Mouse (Mus musculus): ENCODE results near the gene Foxo3. TPM values are rescaled to one million over a fixed set of nuclear protein-coding genes. Genes with fewer than 3 reads are reported as not detected.

Foxo3 gene
- polyA plus RNA-seq, 2 experiments: 10.8 to 16.6 TPM

DNA sequence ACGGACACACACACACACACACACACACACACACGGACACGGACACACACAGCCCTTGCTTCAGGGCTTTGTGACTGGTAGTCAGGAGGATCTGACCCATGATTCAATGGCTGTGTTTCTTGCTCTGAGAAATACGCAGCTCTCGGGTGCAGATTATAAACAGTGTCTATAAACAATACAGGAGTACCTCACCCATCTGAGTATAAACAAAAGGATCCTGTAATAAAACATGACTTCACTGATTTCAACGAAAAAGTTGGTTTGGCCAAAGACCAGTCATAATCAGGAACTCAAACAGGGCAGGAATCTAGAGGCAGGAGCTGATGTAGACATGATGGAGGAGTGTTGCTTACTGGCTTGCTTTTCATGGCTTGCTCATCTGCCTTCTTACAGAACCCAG is 34.1 kb downstream of the Foxo3 start:
- ATAC-seq (ENCODE audit: low FRiP score, low read depth) (no peak), DNase-seq (ENCODE audit: low spot score) (no peak)
- no peak overlapping the region for H3K4me3 ChIP-seq (replicated peaks; ENCODE audit: low read length)
- TF ChIP-seq POLR2A (IDR thresholded peaks at IDR 0.05; ENCODE audit: borderline replicate concordance, extremely low read depth, insufficient read depth, insufficient read length): no peak
- no peaks in the 10 kb centered on the region for H3K27me3 ChIP-seq (ENCODE audit: control insufficient read depth, insufficient read depth, low read length)
- H3K9ac ChIP-seq (ENCODE audit: low read depth, low read length, severe bottlenecking): no peak overlapping the region
- H3K36me3 ChIP-seq (ENCODE audit: control insufficient read depth, insufficient read depth, low read length): no peaks in the 10 kb centered on the region
- H3K27ac ChIP-seq (replicated peaks; ENCODE audit: low read depth, low read length): no peak overlapping the region
- 83% methylated on average over 6 of the region's 6 CpGs for WGBS
- no peaks in the 10 kb centered on the region for H3K9me3 ChIP-seq (ENCODE audit: control insufficient read depth, low read length)
- peaks cover 42% of the 10 kb centered on the region for H3K4me1 ChIP-seq (ENCODE audit: control insufficient read depth, insufficient read depth, low read length)
- no peak overlapping the region for H3K4me2 ChIP-seq (replicated peaks; ENCODE audit: low read depth, low read length, severe bottlenecking)

DNA sequence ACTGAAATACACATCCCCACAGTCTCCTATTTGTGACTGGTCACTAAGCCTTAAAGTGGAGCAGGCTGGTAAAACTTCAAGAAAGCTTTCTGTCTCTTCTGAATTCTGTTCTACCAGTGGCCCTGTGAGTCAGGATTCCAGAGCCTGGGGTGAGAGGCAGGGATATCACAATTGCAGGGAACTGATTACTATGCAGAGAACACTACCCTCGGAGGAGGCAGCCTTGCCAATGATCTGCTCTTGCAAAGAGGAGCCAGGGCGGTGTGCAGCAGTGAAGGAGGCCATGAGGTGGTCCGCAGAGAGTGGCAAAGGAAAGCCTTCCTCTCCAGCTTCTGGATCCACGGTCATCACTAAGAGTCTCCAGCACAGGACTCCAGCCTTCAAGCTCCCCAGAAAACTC is 34.8 kb downstream of the Foxo3 start:
- DNase-seq (ENCODE audit: low spot score) (no peak), ATAC-seq (ENCODE audit: low FRiP score, low read depth) (no peak)
- Histone ChIP-seq H3K9me3 (ENCODE audit: control insufficient read depth, low read length) (no peaks in the 10 kb centered on the region), H3K27ac (replicated peaks; ENCODE audit: low read depth, low read length) (no peak overlapping the region), H3K9ac (ENCODE audit: low read depth, low read length, severe bottlenecking) (no peak overlapping the region), H3K4me2 (replicated peaks; ENCODE audit: low read depth, low read length, severe bottlenecking) (no peak overlapping the region), H3K36me3 (ENCODE audit: control insufficient read depth, insufficient read depth, low read length) (no peaks in the 10 kb centered on the region), H3K4me1 (ENCODE audit: control insufficient read depth, insufficient read depth, low read length) (peaks cover 36% of the 10 kb centered on the region), H3K27me3 (ENCODE audit: control insufficient read depth, insufficient read depth, low read length) (no peaks in the 10 kb centered on the region), H3K4me3 (replicated peaks; ENCODE audit: low read length) (no peak overlapping the region)
- WGBS: 75% methylated on average over 4 of the region's 4 CpGs
- TF ChIP-seq POLR2A (IDR thresholded peaks at IDR 0.05; ENCODE audit: borderline replicate concordance, extremely low read depth, insufficient read depth, insufficient read length): no peak

DNA sequence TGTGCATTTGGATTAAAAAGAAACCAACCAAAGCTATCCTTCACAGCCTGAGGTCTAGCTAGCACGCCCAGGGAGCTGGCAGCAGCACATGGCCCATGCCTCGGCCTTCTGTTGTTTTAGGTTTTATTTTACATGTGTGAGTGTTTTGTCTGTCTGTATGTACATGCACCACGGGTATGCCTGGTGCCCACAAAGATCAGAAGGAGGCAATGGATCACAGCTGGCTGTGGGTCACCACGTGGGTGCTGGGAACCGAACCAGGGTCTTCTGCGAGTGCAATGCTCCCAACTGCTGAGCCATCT is 36.8 kb downstream of the Foxo3 start:
- Histone ChIP-seq H3K27ac (replicated peaks; ENCODE audit: low read depth, low read length) (no peak overlapping the region), H3K4me3 (replicated peaks; ENCODE audit: low read length) (no peak overlapping the region), H3K4me2 (replicated peaks; ENCODE audit: low read depth, low read length, severe bottlenecking) (no peak overlapping the region), H3K36me3 (ENCODE audit: control insufficient read depth, insufficient read depth, low read length) (no peaks in the 10 kb centered on the region), H3K9me3 (ENCODE audit: control insufficient read depth, low read length) (no peaks in the 10 kb centered on the region), H3K4me1 (ENCODE audit: control insufficient read depth, insufficient read depth, low read length) (peaks cover 16% of the 10 kb centered on the region), H3K9ac (ENCODE audit: low read depth, low read length, severe bottlenecking) (no peak overlapping the region), H3K27me3 (ENCODE audit: control insufficient read depth, insufficient read depth, low read length) (no peaks in the 10 kb centered on the region)
- no peak for DNase-seq (ENCODE audit: low spot score)
- no peak for ATAC-seq (ENCODE audit: low FRiP score, low read depth)
- no peak for TF ChIP-seq POLR2A (IDR thresholded peaks at IDR 0.05; ENCODE audit: borderline replicate concordance, extremely low read depth, insufficient read depth, insufficient read length)
- WGBS: 91% methylated on average over 6 of the region's 6 CpGs

DNA sequence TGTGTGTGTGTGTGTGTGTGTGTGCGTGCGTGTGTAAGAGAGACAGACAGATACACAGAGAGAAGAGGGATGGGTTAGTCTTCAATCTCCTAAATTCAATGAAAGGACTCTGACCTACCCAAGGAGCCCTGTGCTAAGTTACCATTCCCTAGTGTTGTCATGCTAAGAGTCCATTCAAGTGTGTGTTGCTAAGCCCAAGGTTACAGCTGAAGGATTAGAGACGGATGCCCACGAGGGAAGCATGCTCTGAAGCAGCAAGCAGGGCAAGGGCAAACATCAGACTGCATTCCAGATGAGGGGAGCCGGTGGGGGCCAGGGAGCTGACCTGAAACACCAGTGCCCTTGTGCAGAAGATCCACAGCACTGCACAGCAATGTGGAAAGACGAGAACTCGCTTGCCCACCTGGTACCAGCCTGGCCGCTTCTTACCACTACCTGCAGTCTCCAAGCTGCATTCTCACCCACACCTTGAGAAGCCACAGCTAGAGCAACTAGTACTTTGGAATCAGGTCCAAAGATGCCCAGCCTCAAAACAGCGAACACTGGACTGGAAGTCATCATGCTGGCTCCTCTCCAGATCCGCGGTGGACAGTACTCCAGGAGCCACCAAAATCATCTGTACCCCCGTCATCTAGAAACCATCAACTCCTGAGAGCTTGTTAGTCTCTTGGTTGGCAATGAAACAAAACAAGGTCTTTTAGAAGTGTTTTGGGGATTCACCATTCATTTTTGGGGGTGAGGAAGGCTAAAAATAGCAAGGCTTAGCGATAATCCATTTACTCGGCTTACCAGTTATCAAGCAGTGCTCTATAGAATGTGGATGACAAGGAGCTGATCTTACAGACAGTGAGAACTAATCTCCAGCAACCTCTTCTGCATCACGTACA is 37.4 kb downstream of the Foxo3 start:
- peaks cover 10% of the 10 kb centered on the region for H3K4me1 ChIP-seq (ENCODE audit: control insufficient read depth, insufficient read depth, low read length)
- no peak overlapping the region for H3K4me2 ChIP-seq (replicated peaks; ENCODE audit: low read depth, low read length, severe bottlenecking)
- TF ChIP-seq POLR2A (IDR thresholded peaks at IDR 0.05; ENCODE audit: borderline replicate concordance, extremely low read depth, insufficient read depth, insufficient read length): no peak
- WGBS: 83% methylated on average over 15 of the region's 15 CpGs
- no peak overlapping the region for H3K4me3 ChIP-seq (replicated peaks; ENCODE audit: low read length)
- ATAC-seq (ENCODE audit: low FRiP score, low read depth) (no peak), DNase-seq (ENCODE audit: low spot score) (no peak)
- H3K36me3 ChIP-seq (ENCODE audit: control insufficient read depth, insufficient read depth, low read length): no peaks in the 10 kb centered on the region
- no peak overlapping the region for H3K27ac ChIP-seq (replicated peaks; ENCODE audit: low read depth, low read length)
- no peaks in the 10 kb centered on the region for H3K27me3 ChIP-seq (ENCODE audit: control insufficient read depth, insufficient read depth, low read length)
- no peak overlapping the region for H3K9ac ChIP-seq (ENCODE audit: low read depth, low read length, severe bottlenecking)
- H3K9me3 ChIP-seq (ENCODE audit: control insufficient read depth, low read length): no peaks in the 10 kb centered on the region

DNA sequence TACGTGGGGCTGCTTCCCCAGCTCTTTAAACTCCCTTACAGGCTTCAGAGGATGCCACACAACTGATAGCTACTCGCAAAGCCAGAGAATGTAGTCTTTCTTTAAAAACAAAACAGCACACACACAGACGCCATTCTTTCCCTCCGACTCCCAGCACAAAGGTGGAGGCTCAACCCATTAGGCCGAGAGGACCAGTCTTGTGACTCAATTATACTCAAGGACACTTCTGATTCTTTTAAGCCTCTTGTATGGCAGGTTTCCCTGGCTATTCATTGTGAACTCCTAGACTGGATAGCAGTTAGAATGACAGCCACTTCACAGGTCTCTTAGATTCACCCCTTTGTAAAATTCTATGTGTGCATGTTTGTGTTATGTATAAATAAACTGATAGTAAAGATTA is 38.3 kb downstream of the Foxo3 start:
- DNase-seq (ENCODE audit: low spot score) (no peak), ATAC-seq (ENCODE audit: low FRiP score, low read depth) (no peak)
- no peaks in the 10 kb centered on the region for H3K36me3 ChIP-seq (ENCODE audit: control insufficient read depth, insufficient read depth, low read length)
- no peak overlapping the region for H3K9ac ChIP-seq (ENCODE audit: low read depth, low read length, severe bottlenecking)
- H3K9me3 ChIP-seq (ENCODE audit: control insufficient read depth, low read length): no peaks in the 10 kb centered on the region
- no peak overlapping the region for H3K4me3 ChIP-seq (replicated peaks; ENCODE audit: low read length)
- WGBS: 60% methylated on average over 5 of the region's 5 CpGs
- TF ChIP-seq POLR2A (IDR thresholded peaks at IDR 0.05; ENCODE audit: borderline replicate concordance, extremely low read depth, insufficient read depth, insufficient read length): no peak
- H3K27me3 ChIP-seq (ENCODE audit: control insufficient read depth, insufficient read depth, low read length): no peaks in the 10 kb centered on the region
- H3K27ac ChIP-seq (replicated peaks; ENCODE audit: low read depth, low read length): no peak overlapping the region
- no peak overlapping the region for H3K4me2 ChIP-seq (replicated peaks; ENCODE audit: low read depth, low read length, severe bottlenecking)
- peaks cover 10% of the 10 kb centered on the region for H3K4me1 ChIP-seq (ENCODE audit: control insufficient read depth, insufficient read depth, low read length)

All from limb, embryonic 14.5 days (tissue).